Mouse (Mus musculus) kidney, adult 2 months (tissue): ENCODE results near the gene E2f2.

Experiments used
- CTCF ChIP-seq: fragments of 200-500 bp; conservative IDR thresholded peaks from 2 replicates; pipeline ENCODE4 v1.5.1; 2011; ENCODE audit warnings: low read depth, mild to moderate bottlenecking, control low read depth, low read length, moderate library complexity, mixed read lengths; ENCODE audit not compliant: insufficient read depth, insufficient read length
- POLR2A ChIP-seq: fragments of 200-500 bp; IDR thresholded peaks from one replicate; pipeline ENCODE4 v1.6.1; 2011; ENCODE audit warnings: low read depth, low read length, control low read depth

- no peak for TF ChIP-seq CTCF
- no peak for TF ChIP-seq POLR2A
Observed at GRCm38 (mm10) chr4:136134978-136135873, 37.0 kb upstream of the E2f2 start.
